Mouse (Mus musculus) brain, embryonic 14.5 days (tissue): Measurements from ENCODE around the gene Abcc6. TPM values are rescaled to one million over a fixed set of nuclear protein-coding genes. Genes with fewer than 3 reads are reported as not detected.
A peak's percentile ranks its signal among the peaks of the same experiment; 100 is the strongest.
"Not testable (repeated sequence)": the region's sequence is repeated elsewhere in the genome, so short reads cannot be mapped to it uniquely, and the experiment has no call there.

Source experiments
- DNase-seq: peaks from one replicate; pipeline ENCODE4 v3.0.0-alpha.2; 2011; ENCODE audit warnings: low read depth
- CTCF ChIP-seq: fragments of 200-500 bp; IDR thresholded peaks from 2 replicates; pipeline ENCODE4 v1.5.1; 2012; ENCODE audit warnings: inconsistent platforms, mild to moderate bottlenecking, moderate library complexity, borderline replicate concordance; ENCODE audit not compliant: insufficient read depth, insufficient read length; ENCODE audit errors: extremely low read depth
- POLR2A ChIP-seq: fragments of 200-500 bp; IDR thresholded peaks from 2 replicates; pipeline ENCODE4 v1.6.1; 2012; ENCODE audit warnings: mild to moderate bottlenecking, inconsistent platforms, borderline replicate concordance; ENCODE audit not compliant: poor library complexity, insufficient read depth, insufficient read length, severe bottlenecking; ENCODE audit errors: extremely low read depth
- polyA plus RNA-seq: library from polyadenylated mRNA; depleted of rRNA; stranded (reverse); fragments of >200 nt; gene quantifications from 2 replicates; pipeline ENCODE4 v1.2.3, GENCODE M21; 2012

The Abcc6 gene
- polyA plus RNA-seq, 1 experiment: 1.4 TPM

DNA sequence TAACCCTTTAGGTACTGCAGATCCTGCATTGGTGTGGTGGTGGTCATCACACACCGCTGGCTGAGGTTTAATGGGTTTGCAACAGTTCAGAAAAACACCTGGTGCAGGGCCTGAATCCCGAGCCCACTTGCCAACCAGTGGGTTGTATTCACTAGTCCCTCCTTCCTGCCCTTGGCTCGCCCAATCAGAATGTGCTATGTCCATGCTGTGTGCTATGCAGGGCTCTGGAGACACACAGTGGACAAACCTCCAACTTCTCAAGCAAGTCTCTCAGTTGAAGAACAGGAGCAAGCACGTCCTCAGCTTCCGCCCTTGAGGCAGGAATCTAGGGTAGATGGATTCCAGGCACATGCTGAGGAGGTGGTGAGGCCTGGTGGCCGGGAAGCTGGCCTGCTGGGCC, 55.6 kb downstream of the Abcc6 start:
- no peak for DNase-seq

DNA sequence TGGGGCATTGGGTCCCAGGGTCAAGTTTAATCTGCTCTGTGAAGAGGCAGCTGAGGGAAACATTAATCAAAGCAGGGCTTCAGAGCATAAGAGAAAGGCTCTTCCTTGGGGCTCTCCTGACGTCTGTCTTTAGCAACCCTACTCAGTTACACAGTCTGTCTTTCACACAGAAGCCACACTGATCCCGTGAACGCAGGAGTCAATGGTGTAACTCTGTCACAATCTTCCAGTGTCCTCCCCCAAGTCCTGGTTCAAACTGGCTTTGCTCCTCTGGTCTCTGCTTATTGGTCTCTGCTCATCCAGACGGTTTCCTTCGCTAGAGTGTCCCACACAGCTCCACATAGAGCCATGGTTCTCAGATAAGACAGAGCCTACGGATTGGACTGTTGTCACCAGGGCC, 56.0 kb downstream of the Abcc6 start:
- DNase-seq: no peak
- TF ChIP-seq POLR2A (no peak), CTCF (no peak)

More for the DNA sequence above, 55.6 kb downstream of the Abcc6 start:
- no peak for TF ChIP-seq POLR2A
- TF ChIP-seq CTCF: no peak

DNA sequence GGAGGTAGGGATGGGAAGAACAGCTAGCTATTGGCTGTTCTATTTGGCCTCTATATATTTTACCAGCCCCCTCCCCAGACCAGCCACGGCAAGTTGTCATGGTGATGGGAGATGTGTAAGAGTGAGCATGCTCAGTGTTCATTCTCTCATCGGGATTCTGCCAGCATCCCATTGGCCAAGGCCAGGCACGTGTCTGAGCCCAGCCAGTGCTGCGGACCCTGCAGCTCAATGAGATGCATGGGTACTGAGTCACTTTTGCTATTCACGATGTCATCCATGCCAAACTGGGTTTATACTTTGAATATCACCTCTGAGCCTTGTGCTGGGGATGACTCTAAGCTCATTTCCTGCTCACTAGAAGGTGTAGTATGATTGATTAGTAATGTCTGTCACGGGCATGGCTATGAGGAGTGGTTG, 56.8 kb downstream of the Abcc6 start:
- DNase-seq: peak; percentile 66
- no peak for TF ChIP-seq POLR2A
- no peak for TF ChIP-seq CTCF

DNA sequence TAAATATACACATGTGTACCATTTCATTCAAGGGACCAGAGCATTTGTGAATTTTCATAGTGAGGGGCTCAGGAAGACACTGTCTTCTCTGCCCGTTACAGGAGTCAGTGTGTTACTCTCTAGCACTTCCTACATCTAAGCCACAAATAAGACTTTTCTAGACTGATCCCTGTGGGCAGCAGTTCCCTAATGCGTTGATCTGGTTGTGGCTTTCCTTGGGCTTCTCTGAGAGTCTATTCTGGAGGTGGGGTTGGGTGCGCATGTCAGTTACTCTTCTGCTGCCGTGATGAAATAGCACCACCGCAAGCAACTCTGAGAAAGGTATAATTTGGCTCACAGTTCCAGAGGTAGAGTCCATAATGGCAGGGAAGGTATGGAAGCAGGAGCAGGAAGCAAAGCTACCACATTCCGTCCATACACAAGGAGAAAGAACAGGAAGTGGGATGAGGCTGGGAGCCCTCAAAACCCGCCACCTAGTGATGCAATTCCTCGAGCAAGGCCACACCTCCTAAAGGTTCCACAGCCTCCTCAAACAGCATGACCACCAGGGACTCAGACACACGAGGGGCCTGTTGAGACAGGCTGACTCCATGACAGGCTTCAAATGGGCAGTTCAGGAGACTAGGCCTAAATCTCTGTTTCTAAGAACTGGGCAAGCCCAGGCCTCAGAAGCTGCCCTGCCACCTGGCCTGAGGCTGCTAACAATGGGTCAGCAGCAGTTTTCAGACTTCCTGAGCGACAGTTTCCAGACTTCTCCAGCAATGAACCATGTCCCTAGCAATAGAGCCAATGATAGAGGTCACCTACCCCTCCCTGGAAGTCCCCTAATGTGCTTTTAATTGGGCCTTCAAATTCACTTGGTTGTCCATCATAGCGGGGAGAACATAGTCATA, 58.0 kb downstream of the Abcc6 start:
- DNase-seq: no peak
- TF ChIP-seq CTCF: no peak
- TF ChIP-seq POLR2A: no peak

- DNase-seq: no peak
- TF ChIP-seq CTCF: no peak
- no peak for TF ChIP-seq POLR2A
These were observed 73.5 kb downstream of the Abcc6 start for GRCm38 (mm10) chr7:45956611-45957010.

- TF ChIP-seq POLR2A: no peak
- TF ChIP-seq CTCF: no peak
- no peak for DNase-seq
These were observed 81.0 kb downstream of the Abcc6 start for GRCm38 (mm10) chr7:45949061-45949460.

- not testable (repeated sequence) for DNase-seq
These were observed 86.8 kb downstream of the Abcc6 start for GRCm38 (mm10) chr7:45943280-45943679.

GRCm38 (mm10) chr7:45941986-45942385, 88.1 kb downstream of the Abcc6 start:
- no peak for DNase-seq
- no peak for TF ChIP-seq POLR2A

DNA sequence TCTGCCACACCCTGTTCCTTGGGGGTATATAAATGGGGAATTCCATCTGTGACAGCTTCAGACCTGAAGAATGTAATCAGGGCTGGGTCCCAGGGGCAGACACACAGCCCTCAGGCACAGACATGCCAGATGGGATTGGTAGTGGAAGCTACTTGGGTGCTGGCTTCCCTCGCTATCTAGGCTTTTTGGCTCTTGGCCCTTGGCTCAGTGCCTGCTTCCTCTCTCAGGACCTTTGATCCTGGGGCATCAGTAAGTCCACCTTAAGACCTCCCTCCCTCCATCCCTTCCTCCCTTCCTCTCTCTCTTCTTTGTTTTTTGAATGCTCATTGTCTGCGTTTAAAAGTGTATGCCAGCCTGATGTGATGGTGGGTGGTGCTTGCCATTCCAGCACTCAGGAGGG, 90.3 kb downstream of the Abcc6 start:
- no peak for DNase-seq
- TF ChIP-seq CTCF: no peak
- no peak for TF ChIP-seq POLR2A

- peak; percentile 80 for TF ChIP-seq CTCF
- no peak for TF ChIP-seq POLR2A
- DNase-seq: peak; percentile 70
These were observed 95.0 kb downstream of the Abcc6 start for GRCm38 (mm10) chr7:45935114-45935513.

GRCm38 (mm10) chr7:45933766-45934165, 96.3 kb downstream of the Abcc6 start:
- DNase-seq: not testable (repeated sequence)

DNA sequence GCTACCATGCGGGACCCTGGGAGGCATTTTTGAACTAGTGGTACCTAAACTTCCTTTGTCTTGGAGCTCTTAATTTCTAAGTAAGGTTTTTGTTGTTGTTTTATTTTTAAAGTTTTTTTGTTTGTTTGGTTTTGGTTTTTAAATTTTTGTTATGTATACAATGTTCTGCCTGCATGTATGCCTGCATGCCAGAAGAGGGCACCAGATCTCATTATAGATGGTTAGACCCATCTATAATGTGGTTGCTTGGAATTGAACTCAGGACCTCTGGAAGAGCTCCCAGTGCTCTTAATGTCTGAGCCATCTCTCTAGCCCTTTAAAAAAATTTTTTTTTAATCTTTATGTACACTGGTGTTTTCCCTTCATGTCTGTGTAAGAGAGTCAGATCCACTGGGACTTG, 100.4 kb downstream of the Abcc6 start:
- TF ChIP-seq CTCF (no peak), POLR2A (no peak)

More for the DNA sequence above, 100.4 kb downstream of the Abcc6 start:
- no peak for DNase-seq
